Mouse (Mus musculus): Measurements from ENCODE around the gene Ints3.
"Not testable (repeated sequence)": the region's sequence is repeated elsewhere in the genome, so short reads cannot be mapped to it uniquely, and the experiment has no call there.

GRCm38 (mm10) chr3:90342853-90343252, 90.6 kb downstream of the Ints3 start:
- not testable (repeated sequence) for TF ChIP-seq CTCF (IDR thresholded peaks at IDR 0.05; ENCODE audit: extremely low read depth, insufficient read depth, insufficient read length, insufficient replicate concordance); POLR2A (IDR thresholded peaks at IDR 0.05; ENCODE audit: low read depth, low read length)

Data from spleen, adult 2 months (tissue).